Mouse (Mus musculus): ENCODE measurements around the gene Gm10300. TPM values are rescaled to one million over a fixed set of nuclear protein-coding genes. Genes with fewer than 3 reads are reported as not detected.
A peak's percentile ranks its signal among the peaks of the same experiment; 100 is the strongest.

Gene Gm10300
- polyA plus RNA-seq, 1 experiment from 2014 or later = 0.12 TPM

DNA sequence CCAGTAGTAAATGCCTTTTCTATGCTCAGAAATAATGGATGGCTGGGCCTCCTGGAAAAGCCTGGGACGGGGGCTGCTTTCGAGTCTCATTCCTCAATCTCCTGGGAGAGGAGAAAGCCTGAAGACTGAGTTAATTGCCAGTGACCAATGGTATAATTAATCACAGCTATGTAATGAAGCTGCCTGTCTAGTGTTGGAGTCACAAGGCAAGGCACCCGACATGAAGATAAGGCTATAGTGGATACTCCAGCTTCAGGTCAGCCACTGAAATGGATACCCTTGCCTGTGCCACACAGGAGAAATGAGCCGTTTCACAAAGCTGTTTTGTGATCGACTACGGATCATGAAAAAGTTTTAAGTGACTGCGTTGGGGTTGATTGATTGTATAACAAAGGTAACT is 36.5 kb upstream of the Gm10300 start:
- no peak overlapping the region for H3K4me3 ChIP-seq (ENCODE audit: low read length)
- 18% methylated on average over 7 of the region's 7 CpGs for WGBS
- no peak overlapping the region for H3K9ac ChIP-seq (replicated peaks; ENCODE audit: low read length)
- H3K9me3 ChIP-seq (ENCODE audit: low read length) = no peaks in the 10 kb centered on the region
- H3K27ac ChIP-seq (ENCODE audit: low read length) = no peak overlapping the region
- no peak overlapping the region for H3K4me2 ChIP-seq (replicated peaks; ENCODE audit: low read depth, low read length)
- H3K4me1 ChIP-seq (ENCODE audit: insufficient read depth, low read length) = peaks cover 14% of the 10 kb centered on the region
- ATAC-seq (ENCODE audit: low FRiP score, low TSS enrichment) = peak; percentile 82
- H3K27me3 ChIP-seq (ENCODE audit: insufficient read depth, low read length) = no peaks in the 10 kb centered on the region
- no peaks in the 10 kb centered on the region for H3K36me3 ChIP-seq (ENCODE audit: insufficient read depth, low read length)

- H3K9ac ChIP-seq (replicated peaks; ENCODE audit: low read length) = no peak overlapping the region
- H3K27ac ChIP-seq (ENCODE audit: low read length) = no peak overlapping the region
- H3K9me3 ChIP-seq (ENCODE audit: low read length) = no peaks in the 10 kb centered on the region
- no peaks in the 10 kb centered on the region for H3K36me3 ChIP-seq (ENCODE audit: insufficient read depth, low read length)
- no peak for ATAC-seq (ENCODE audit: low FRiP score, low TSS enrichment)
- H3K4me1 ChIP-seq (ENCODE audit: insufficient read depth, low read length) = peaks cover 14% of the 10 kb centered on the region
- H3K27me3 ChIP-seq (ENCODE audit: insufficient read depth, low read length) = no peaks in the 10 kb centered on the region
- 86% methylated on average over 2 of the region's 2 CpGs for WGBS
- H3K4me2 ChIP-seq (replicated peaks; ENCODE audit: low read depth, low read length) = no peak overlapping the region
- H3K4me3 ChIP-seq (ENCODE audit: low read length) = no peak overlapping the region
Measured at GRCm38 (mm10) chr4:132038809-132039208, 35.7 kb upstream of the Gm10300 start.

DNA sequence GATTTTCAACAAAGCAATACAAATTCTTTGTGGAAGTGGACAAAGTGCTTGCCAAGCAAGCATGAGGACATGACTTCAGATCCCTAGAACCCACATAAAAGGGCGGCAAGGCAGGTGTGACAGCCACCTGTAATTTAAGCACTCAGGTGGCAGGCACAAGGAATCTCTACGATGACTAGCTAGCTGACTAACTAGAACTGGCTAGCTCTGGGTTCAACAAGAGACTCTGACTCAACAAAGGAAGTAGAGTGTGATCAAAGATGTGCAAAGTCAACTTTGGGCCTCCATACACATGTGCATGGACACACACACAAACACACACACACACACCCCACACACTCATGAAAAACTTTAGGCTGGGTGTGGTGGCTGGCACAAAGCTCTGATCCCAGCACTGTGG is 35.0 kb upstream of the Gm10300 start:
- WGBS = 79% methylated on average over 2 of the region's 2 CpGs
- no peak overlapping the region for H3K27ac ChIP-seq (ENCODE audit: low read length)

DNA sequence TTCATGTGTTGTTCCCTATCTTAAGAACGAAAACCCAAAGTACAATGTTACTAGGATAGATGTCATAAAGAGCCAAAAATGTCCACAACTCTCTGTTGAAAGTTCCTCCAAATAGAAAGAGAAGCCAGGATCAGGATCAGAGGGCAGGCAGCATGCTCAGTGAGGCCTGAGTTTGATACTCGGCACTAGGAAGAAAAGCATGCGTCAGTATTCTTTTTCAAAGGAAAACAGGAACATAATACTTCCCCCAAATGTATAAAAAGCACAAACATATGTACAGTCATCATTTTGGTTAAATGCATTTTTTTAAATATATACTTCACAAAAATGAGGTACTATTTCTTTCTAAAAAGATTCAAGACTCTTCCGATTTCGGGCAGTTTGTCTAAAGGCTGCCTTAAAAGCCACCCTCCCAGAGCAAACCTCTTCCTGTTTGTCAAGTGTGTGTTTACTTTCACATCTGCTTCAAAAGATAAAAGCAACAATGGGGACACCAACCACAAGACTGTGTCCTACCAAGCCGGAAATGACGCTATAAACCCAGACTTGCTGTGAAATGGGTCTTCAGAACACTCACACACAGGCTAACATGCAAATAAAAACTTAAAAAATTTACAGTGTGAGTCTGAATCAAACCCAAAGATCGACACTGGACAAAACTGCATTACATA is 34.4 kb upstream of the Gm10300 start:
- 72% methylated on average over 8 of the region's 8 CpGs for WGBS
- Histone ChIP-seq H3K4me2 (replicated peaks; ENCODE audit: low read depth, low read length) (no peak overlapping the region), H3K27me3 (ENCODE audit: insufficient read depth, low read length) (no peaks in the 10 kb centered on the region), H3K9ac (replicated peaks; ENCODE audit: low read length) (no peak overlapping the region), H3K9me3 (ENCODE audit: low read length) (no peaks in the 10 kb centered on the region), H3K36me3 (ENCODE audit: insufficient read depth, low read length) (no peaks in the 10 kb centered on the region), H3K4me1 (ENCODE audit: insufficient read depth, low read length) (peaks cover 10% of the 10 kb centered on the region), H3K27ac (ENCODE audit: low read length) (no peak overlapping the region), H3K4me3 (ENCODE audit: low read length) (no peak overlapping the region)
- ATAC-seq (ENCODE audit: low FRiP score, low TSS enrichment) = no peak

More for the DNA sequence above, 35.0 kb upstream of the Gm10300 start:
- Histone ChIP-seq H3K9ac (replicated peaks; ENCODE audit: low read length) (no peak overlapping the region), H3K9me3 (ENCODE audit: low read length) (no peaks in the 10 kb centered on the region), H3K27me3 (ENCODE audit: insufficient read depth, low read length) (no peaks in the 10 kb centered on the region), H3K4me2 (replicated peaks; ENCODE audit: low read depth, low read length) (no peak overlapping the region), H3K4me3 (ENCODE audit: low read length) (no peak overlapping the region), H3K4me1 (ENCODE audit: insufficient read depth, low read length) (peaks cover 11% of the 10 kb centered on the region), H3K36me3 (ENCODE audit: insufficient read depth, low read length) (no peaks in the 10 kb centered on the region)
- no peak for ATAC-seq (ENCODE audit: low FRiP score, low TSS enrichment)

GRCm38 (mm10) chr4:132041471-132042332 is 32.8 kb upstream of the Gm10300 start:
- Histone ChIP-seq H3K27ac (ENCODE audit: low read length) (no peak overlapping the region), H3K9ac (replicated peaks; ENCODE audit: low read length) (no peak overlapping the region), H3K27me3 (ENCODE audit: insufficient read depth, low read length) (no peaks in the 10 kb centered on the region), H3K4me2 (replicated peaks; ENCODE audit: low read depth, low read length) (no peak overlapping the region), H3K36me3 (ENCODE audit: insufficient read depth, low read length) (no peaks in the 10 kb centered on the region), H3K9me3 (ENCODE audit: low read length) (no peaks in the 10 kb centered on the region), H3K4me3 (ENCODE audit: low read length) (no peak overlapping the region), H3K4me1 (ENCODE audit: insufficient read depth, low read length) (peaks cover 10% of the 10 kb centered on the region)
- no peak for ATAC-seq (ENCODE audit: low FRiP score, low TSS enrichment)
- 82% methylated on average over 6 of the region's 6 CpGs for WGBS

DNA sequence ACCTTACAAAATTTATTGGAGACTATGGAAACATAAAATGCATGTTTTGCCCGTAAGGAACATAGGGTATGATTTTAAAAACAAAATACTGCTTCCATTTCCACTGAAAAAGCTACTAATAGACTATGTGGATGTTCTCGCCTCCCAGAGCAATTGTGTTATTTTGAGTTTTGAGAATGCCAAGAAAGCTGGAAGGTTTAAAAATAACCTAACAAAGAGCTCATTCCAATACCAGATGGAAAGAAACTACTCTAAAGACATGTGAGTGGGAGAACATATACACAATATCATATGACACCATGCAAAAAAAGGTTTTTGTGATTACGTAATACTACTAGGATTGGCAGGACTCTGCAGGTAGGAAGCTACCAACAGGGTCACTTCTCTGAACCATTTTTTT is 30.8 kb upstream of the Gm10300 start:
- Histone ChIP-seq H3K4me1 (ENCODE audit: insufficient read depth, low read length) (0 out of 2 replicates have a peak, but pooled peaks cover 6% of the 10 kb centered on the region), H3K36me3 (ENCODE audit: insufficient read depth, low read length) (no peaks in the 10 kb centered on the region), H3K4me3 (ENCODE audit: low read length) (no peak overlapping the region), H3K9me3 (ENCODE audit: low read length) (no peaks in the 10 kb centered on the region), H3K4me2 (replicated peaks; ENCODE audit: low read depth, low read length) (no peak overlapping the region), H3K27me3 (ENCODE audit: insufficient read depth, low read length) (no peaks in the 10 kb centered on the region), H3K27ac (ENCODE audit: low read length) (no peak overlapping the region), H3K9ac (replicated peaks; ENCODE audit: low read length) (no peak overlapping the region)
- no peak for ATAC-seq (ENCODE audit: low FRiP score, low TSS enrichment)
- 85% methylated on average over 3 of the region's 3 CpGs for WGBS

GRCm38 (mm10) chr4:132048011-132048991 is 26.2 kb upstream of the Gm10300 start:
- Histone ChIP-seq H3K4me1 (ENCODE audit: insufficient read depth, low read length) (peaks cover 9% of the 10 kb centered on the region; the same call in 1 of the 2 replicates), H3K27ac (ENCODE audit: low read length) (peak overlapping the region; percentile 85), H3K4me3 (ENCODE audit: low read length) (peak overlapping the region; percentile 92), H3K36me3 (ENCODE audit: insufficient read depth, low read length) (no peaks in the 10 kb centered on the region), H3K27me3 (ENCODE audit: insufficient read depth, low read length) (peaks cover 3% of the 10 kb centered on the region; the same call in 1 of the 2 replicates), H3K9ac (replicated peaks; ENCODE audit: low read length) (peak overlapping the region; percentile 96), H3K9me3 (ENCODE audit: low read length) (no peaks in the 10 kb centered on the region), H3K4me2 (replicated peaks; ENCODE audit: low read depth, low read length) (peak overlapping the region; percentile 95)
- WGBS = under 1% methylated on average over 56 of the region's 95 CpGs
- ATAC-seq (ENCODE audit: low FRiP score, low TSS enrichment) = peak; percentile 68

DNA sequence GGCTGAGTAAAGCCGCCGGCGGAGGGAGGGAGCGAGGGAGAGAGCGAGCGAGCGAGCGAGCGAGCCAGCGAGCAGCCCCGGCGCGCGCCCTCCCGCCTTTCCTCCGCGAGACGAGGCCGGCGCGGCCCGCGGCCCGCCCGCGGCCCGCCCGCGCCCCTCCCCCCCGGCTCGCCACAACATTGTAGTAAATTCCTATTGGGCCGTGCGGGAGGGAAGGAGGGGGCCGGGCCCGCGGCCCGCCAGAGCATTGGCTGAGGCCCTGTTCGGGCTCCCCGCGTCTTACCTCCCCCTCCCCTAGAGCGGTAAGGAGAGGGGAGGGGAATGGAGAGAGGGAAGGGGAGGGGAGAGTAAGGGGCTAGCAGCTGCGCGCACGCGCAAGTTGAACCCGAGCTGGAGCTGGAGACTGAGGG is 25.5 kb upstream of the Gm10300 start:
- H3K4me1 ChIP-seq (ENCODE audit: insufficient read depth, low read length) = peaks cover 9% of the 10 kb centered on the region; the same call in 1 of the 2 replicates
- H3K4me2 ChIP-seq (replicated peaks; ENCODE audit: low read depth, low read length) = peak overlapping the region; percentile 95
- H3K9me3 ChIP-seq (ENCODE audit: low read length) = no peaks in the 10 kb centered on the region
- WGBS = 0% methylated on average over 21 of the region's 46 CpGs
- H3K4me3 ChIP-seq (ENCODE audit: low read length) = peak overlapping the region; percentile 92
- no peaks in the 10 kb centered on the region for H3K36me3 ChIP-seq (ENCODE audit: insufficient read depth, low read length)
- H3K27ac ChIP-seq (ENCODE audit: low read length) = peak overlapping the region; percentile 85
- peak; percentile 100 for ATAC-seq (ENCODE audit: low FRiP score, low TSS enrichment)
- H3K27me3 ChIP-seq (ENCODE audit: insufficient read depth, low read length) = peaks cover 3% of the 10 kb centered on the region; the same call in 1 of the 2 replicates
- peak overlapping the region; percentile 96 for H3K9ac ChIP-seq (replicated peaks; ENCODE audit: low read length)

DNA sequence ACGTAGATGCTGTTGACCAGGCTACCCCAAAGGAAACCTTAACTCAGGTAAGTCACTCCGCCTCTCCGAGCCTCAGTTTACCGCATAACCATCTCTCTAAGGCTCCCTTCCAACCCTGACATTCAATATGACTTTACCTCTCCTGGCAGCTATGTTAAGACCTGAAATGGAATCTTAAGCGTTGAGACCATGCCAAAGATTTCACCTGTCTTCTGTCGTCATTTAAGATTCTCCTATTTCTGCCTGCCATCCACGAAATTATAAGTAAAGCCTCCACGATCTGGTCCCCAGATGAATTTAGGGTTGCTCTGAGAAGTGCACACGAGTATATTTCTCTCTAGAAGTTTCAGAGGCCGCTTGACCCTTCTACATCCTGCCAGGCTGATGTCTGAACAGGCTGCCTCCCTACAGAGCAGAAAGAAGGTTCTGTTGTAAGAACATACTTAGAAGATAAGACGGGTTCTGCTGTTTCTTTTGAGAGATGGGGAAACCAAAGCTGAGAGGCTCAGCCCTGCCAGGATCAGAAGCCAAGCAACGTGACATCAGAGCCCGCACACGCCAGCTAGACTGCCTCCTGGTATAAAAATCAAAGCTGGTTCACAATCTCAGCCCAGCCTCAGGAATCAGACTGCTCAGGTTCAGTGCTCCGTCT is 24.8 kb upstream of the Gm10300 start:
- no peak for ATAC-seq (ENCODE audit: low FRiP score, low TSS enrichment)
- no peaks in the 10 kb centered on the region for H3K36me3 ChIP-seq (ENCODE audit: insufficient read depth, low read length)
- peaks cover 9% of the 10 kb centered on the region; the same call in 1 of the 2 replicates for H3K4me1 ChIP-seq (ENCODE audit: insufficient read depth, low read length)
- H3K27ac ChIP-seq (ENCODE audit: low read length) = no peak overlapping the region
- no peaks in the 10 kb centered on the region for H3K9me3 ChIP-seq (ENCODE audit: low read length)
- peak overlapping the region; percentile 95 for H3K4me2 ChIP-seq (replicated peaks; ENCODE audit: low read depth, low read length)
- peaks cover 3% of the 10 kb centered on the region; the same call in 1 of the 2 replicates for H3K27me3 ChIP-seq (ENCODE audit: insufficient read depth, low read length)
- H3K4me3 ChIP-seq (ENCODE audit: low read length) = peak overlapping the region; percentile 92
- WGBS = 13% methylated on average over 15 of the region's 15 CpGs
- peak overlapping the region; percentile 0; the same call in 1 of the 2 replicates for H3K9ac ChIP-seq (replicated peaks; ENCODE audit: low read length)

Measured in kidney, embryonic 16.5 days (tissue).